Mouse (Mus musculus) heart, embryonic 14.5 days (tissue): ENCODE data around the gene 4930544G11Rik. TPM values are rescaled to one million over a fixed set of nuclear protein-coding genes. Genes with fewer than 3 reads are reported as not detected.

Experiments used
- ATAC-seq: fragments of 200-750 bp; cut with Nextera tagmentation; 2 replicates; pipeline ENCODE4 v1.8.0; 2017; ENCODE audit warnings: low read depth, moderate TSS enrichment; ENCODE audit not compliant: insufficient number of reproducible peaks, insufficient read depth, low FRiP score
- H3K27ac ChIP-seq, 2 experiments: fragments of 200-500 bp in 1 of 2; fragments of 300-500 bp in 1 of 2; sonication (generic) in 1 of 2; replicated peaks in 1 of 2; 2 replicates each; pipeline ENCODE4 v1.5.1; 2012 to 2014; ENCODE audit warnings: low read depth in 2 of 2, low read length in 2 of 2, control low read depth in 1 of 2, mild to moderate bottlenecking in 1 of 2, mixed read lengths in 1 of 2; ENCODE audit not compliant: control insufficient read depth in 1 of 2, insufficient read depth in 1 of 2
- H3K27me3 ChIP-seq: fragments of 300-500 bp; sonication (generic); 2 replicates; pipeline ENCODE4 v1.6.1; 2014; ENCODE audit warnings: mild to moderate bottlenecking, low read length, control low read depth; ENCODE audit not compliant: control insufficient read depth, insufficient read depth
- H3K36me3 ChIP-seq: fragments of 300-500 bp; sonication (generic); 2 replicates; pipeline ENCODE4 v1.6.1; 2014; ENCODE audit warnings: mild to moderate bottlenecking, control low read depth, low read length, mixed read lengths; ENCODE audit not compliant: control insufficient read depth, insufficient read depth
- H3K4me1 ChIP-seq, 2 experiments: fragments of 200-500 bp in 1 of 2; fragments of 300-500 bp in 1 of 2; sonication (generic) in 1 of 2; 2 replicates each; pipeline ENCODE4 v1.6.1; 2012 to 2014; ENCODE audit warnings: low read length in 2 of 2, control low read depth in 1 of 2, mixed read lengths in 1 of 2; ENCODE audit not compliant: control insufficient read depth in 2 of 2, insufficient read depth in 2 of 2
- H3K4me2 ChIP-seq: fragments of 300-500 bp; sonication (generic); 2 replicates; pipeline ENCODE4 v1.6.1; 2014; ENCODE audit warnings: mild to moderate bottlenecking, low read length
- H3K4me3 ChIP-seq, 2 experiments: fragments of 200-500 bp in 1 of 2; fragments of 300-500 bp in 1 of 2; sonication (generic) in 1 of 2; 2 replicates each; pipeline ENCODE4 v1.5.1; 2012 to 2014; ENCODE audit warnings: low read length in 2 of 2, mild to moderate bottlenecking in 2 of 2, control low read depth in 1 of 2, low read depth in 1 of 2, moderate library complexity in 1 of 2; ENCODE audit not compliant: control insufficient read depth in 1 of 2, insufficient read depth in 1 of 2
- H3K9ac ChIP-seq: fragments of 300-500 bp; sonication (generic); 2 replicates; pipeline ENCODE4 v1.6.1; 2014; ENCODE audit warnings: mild to moderate bottlenecking, low read length
- H3K9me3 ChIP-seq: fragments of 300-500 bp; sonication (generic); 2 replicates; pipeline ENCODE4 v1.6.1; 2016; ENCODE audit warnings: low read length, control low read depth; ENCODE audit not compliant: control insufficient read depth
- polyA plus RNA-seq: library from polyadenylated mRNA; unstranded; fragments of >200 nt; fragmentation: Nextera tagmentation; extraction: Ambion mirVana; gene quantifications from 2 replicates; pipeline ENCODE4 v1.2.1, GENCODE M21; 2014

The 4930544G11Rik gene
- polyA plus RNA-seq, 1 experiment from 2014 or later, result not detected

DNA sequence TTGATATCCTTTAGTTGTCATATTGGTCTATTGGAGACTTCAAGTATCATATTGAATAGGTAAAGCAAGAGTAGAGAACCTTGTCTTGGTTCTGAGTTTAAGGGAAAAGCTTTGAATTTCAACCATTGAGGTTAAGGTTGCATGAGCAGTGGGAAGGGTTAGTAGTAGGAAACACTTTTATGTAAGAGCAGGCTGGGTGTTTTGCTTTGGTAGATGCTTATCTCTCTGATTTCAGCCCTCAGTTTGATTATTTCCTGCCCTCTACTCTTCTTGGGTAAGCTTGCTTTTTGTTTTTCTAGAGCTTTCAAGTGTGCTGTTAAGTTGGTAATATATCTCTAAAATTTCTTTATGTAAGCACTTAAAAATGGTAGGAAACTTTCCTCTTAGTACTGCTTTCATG is 45.9 kb downstream of the 4930544G11Rik start:
- H3K4me2 ChIP-seq, result no peak overlapping the region
- H3K27me3 ChIP-seq, result no peaks in the 10 kb centered on the region
- no peak overlapping the region for H3K27ac ChIP-seq
- 0 out of 2 replicates have a peak, but pooled peaks cover 7% of the 10 kb centered on the region for H3K9me3 ChIP-seq
- no peak for ATAC-seq
- H3K9ac ChIP-seq, result no peak overlapping the region
- H3K4me1 ChIP-seq, result no peaks in the 10 kb centered on the region
- H3K4me3 ChIP-seq, result no peak overlapping the region
- H3K36me3 ChIP-seq, result no peaks in the 10 kb centered on the region

Other genes with a start within 250 kb of the 4930544G11Rik start
- gene Prdm5, start 173.6 kb upstream of the 4930544G11Rik start, polyA plus RNA-seq, result 14.1 and 15.5 TPM in 2 replicates